Mouse (Mus musculus): ENCODE data around the gene Rsrc2. TPM values are rescaled to one million over a fixed set of nuclear protein-coding genes. Genes with fewer than 3 reads are reported as not detected.

Rsrc2 gene
- polyA plus RNA-seq, 1 experiment from 2014 or later, result 104 TPM

GRCm38 (mm10) chr5:123684221-123685144, 64.7 kb downstream of the Rsrc2 start, which contains the start of gene Clip1:
TSS of gene Clip1 (minus strand) at chr5:123684618.
- H3K4me3 ChIP-seq (ENCODE audit: low read depth, low read length), result peak within 1 kb of the TSS; percentile 86
- ATAC-seq (replicated peaks; ENCODE audit: low FRiP score, low TSS enrichment, low read depth) (peak; percentile 60; the same call in 1 of the 2 replicates), DNase-seq (ENCODE audit: low spot score) (peak; percentile 90)
- H3K4me1 ChIP-seq (replicated peaks; ENCODE audit: control insufficient read depth, insufficient read depth, low read length), result peaks cover 15% of the 10 kb centered on the region
- H3K27me3 ChIP-seq (replicated peaks; ENCODE audit: control insufficient read depth, insufficient read depth, low read length), result no peaks in the 10 kb centered on the region
- peak within 1 kb of the TSS; percentile 96 for H3K9ac ChIP-seq (ENCODE audit: low read length)
- WGBS, result 2% methylated on average over 49 of the region's 64 CpGs
- no peaks in the 10 kb centered on the region for H3K9me3 ChIP-seq (ENCODE audit: control insufficient read depth, low read length)
- no peaks in the 10 kb centered on the region for H3K36me3 ChIP-seq (ENCODE audit: control insufficient read depth, insufficient read depth, low read length)
- peak within 1 kb of the TSS; percentile 84 for H3K4me2 ChIP-seq (ENCODE audit: low read length)
- H3K27ac ChIP-seq (ENCODE audit: low read depth), result peak within 1 kb of the TSS; percentile 92

GRCm38 (mm10) chr5:123683377-123684220, 65.6 kb downstream of the Rsrc2 start:
- Histone ChIP-seq H3K4me1 (replicated peaks; ENCODE audit: control insufficient read depth, insufficient read depth, low read length) (peaks cover 15% of the 10 kb centered on the region), H3K4me2 (ENCODE audit: low read length) (peak overlapping the region; percentile 84), H3K4me3 (ENCODE audit: low read depth, low read length) (peak overlapping the region; percentile 86), H3K36me3 (ENCODE audit: control insufficient read depth, insufficient read depth, low read length) (no peaks in the 10 kb centered on the region), H3K27me3 (replicated peaks; ENCODE audit: control insufficient read depth, insufficient read depth, low read length) (no peaks in the 10 kb centered on the region), H3K9me3 (ENCODE audit: control insufficient read depth, low read length) (no peaks in the 10 kb centered on the region), H3K9ac (ENCODE audit: low read length) (peak overlapping the region; percentile 96), H3K27ac (ENCODE audit: low read depth) (peak overlapping the region; percentile 92)
- ATAC-seq (replicated peaks; ENCODE audit: low FRiP score, low TSS enrichment, low read depth) (peak; percentile 67), DNase-seq (ENCODE audit: low spot score) (peak; percentile 85)
- WGBS, result under 1% methylated on average over 83 of the region's 92 CpGs

- WGBS, result 7% methylated on average over 6 of the region's 6 CpGs
- H3K4me3 ChIP-seq (ENCODE audit: low read depth, low read length), result peak overlapping the region; percentile 86
- peaks cover 15% of the 10 kb centered on the region for H3K4me1 ChIP-seq (replicated peaks; ENCODE audit: control insufficient read depth, insufficient read depth, low read length)
- H3K27ac ChIP-seq (ENCODE audit: low read depth), result no peak overlapping the region
- H3K9ac ChIP-seq (ENCODE audit: low read length), result peak overlapping the region; percentile 96
- DNase-seq (ENCODE audit: low spot score) (no peak), ATAC-seq (replicated peaks; ENCODE audit: low FRiP score, low TSS enrichment, low read depth) (peak; percentile 44; the same call in 1 of the 2 replicates)
- peak overlapping the region; percentile 84 for H3K4me2 ChIP-seq (ENCODE audit: low read length)
- no peaks in the 10 kb centered on the region for H3K36me3 ChIP-seq (ENCODE audit: control insufficient read depth, insufficient read depth, low read length)
- H3K9me3 ChIP-seq (ENCODE audit: control insufficient read depth, low read length), result no peaks in the 10 kb centered on the region
- no peaks in the 10 kb centered on the region for H3K27me3 ChIP-seq (replicated peaks; ENCODE audit: control insufficient read depth, insufficient read depth, low read length)
These were observed 66.2 kb downstream of the Rsrc2 start for GRCm38 (mm10) chr5:123683043-123683376.

GRCm38 (mm10) chr5:123682372-123682771, 66.8 kb downstream of the Rsrc2 start:
- Histone ChIP-seq H3K27ac (ENCODE audit: low read depth) (no peak overlapping the region), H3K9ac (ENCODE audit: low read length) (no peak overlapping the region), H3K36me3 (ENCODE audit: control insufficient read depth, insufficient read depth, low read length) (no peaks in the 10 kb centered on the region), H3K4me1 (replicated peaks; ENCODE audit: control insufficient read depth, insufficient read depth, low read length) (peaks cover 15% of the 10 kb centered on the region), H3K4me2 (ENCODE audit: low read length) (peak overlapping the region; percentile 84), H3K4me3 (ENCODE audit: low read depth, low read length) (no peak overlapping the region), H3K9me3 (ENCODE audit: control insufficient read depth, low read length) (no peaks in the 10 kb centered on the region), H3K27me3 (replicated peaks; ENCODE audit: control insufficient read depth, insufficient read depth, low read length) (no peaks in the 10 kb centered on the region)
- no peak for ATAC-seq (replicated peaks; ENCODE audit: low FRiP score, low TSS enrichment, low read depth)
- 30% methylated on average over 4 of the region's 4 CpGs for WGBS
- no peak for DNase-seq (ENCODE audit: low spot score)

GRCm38 (mm10) chr5:123679546-123680263, 69.5 kb downstream of the Rsrc2 start:
- Histone ChIP-seq H3K4me1 (replicated peaks; ENCODE audit: control insufficient read depth, insufficient read depth, low read length) (peaks cover 15% of the 10 kb centered on the region), H3K9ac (ENCODE audit: low read length) (no peak overlapping the region), H3K36me3 (ENCODE audit: control insufficient read depth, insufficient read depth, low read length) (no peaks in the 10 kb centered on the region), H3K27ac (ENCODE audit: low read depth) (peak overlapping the region; percentile 34; the same call in 1 of the 2 replicates), H3K9me3 (ENCODE audit: control insufficient read depth, low read length) (no peaks in the 10 kb centered on the region), H3K4me3 (ENCODE audit: low read depth, low read length) (no peak overlapping the region), H3K27me3 (replicated peaks; ENCODE audit: control insufficient read depth, insufficient read depth, low read length) (no peaks in the 10 kb centered on the region), H3K4me2 (ENCODE audit: low read length) (no peak overlapping the region)
- no peak for DNase-seq (ENCODE audit: low spot score)
- no peak for ATAC-seq (replicated peaks; ENCODE audit: low FRiP score, low TSS enrichment, low read depth)
- WGBS, result 22% methylated on average over 5 of the region's 5 CpGs

GRCm38 (mm10) chr5:123679106-123679505, 70.1 kb downstream of the Rsrc2 start:
- ATAC-seq (replicated peaks; ENCODE audit: low FRiP score, low TSS enrichment, low read depth) (no peak), DNase-seq (ENCODE audit: low spot score) (no peak)
- no peak overlapping the region for H3K4me2 ChIP-seq (ENCODE audit: low read length)
- no peak overlapping the region for H3K9ac ChIP-seq (ENCODE audit: low read length)
- no peaks in the 10 kb centered on the region for H3K36me3 ChIP-seq (ENCODE audit: control insufficient read depth, insufficient read depth, low read length)
- no peak overlapping the region for H3K27ac ChIP-seq (ENCODE audit: low read depth)
- no peaks in the 10 kb centered on the region for H3K9me3 ChIP-seq (ENCODE audit: control insufficient read depth, low read length)
- WGBS, result 60% methylated on average over 3 of the region's 3 CpGs
- H3K27me3 ChIP-seq (replicated peaks; ENCODE audit: control insufficient read depth, insufficient read depth, low read length), result no peaks in the 10 kb centered on the region
- no peak overlapping the region for H3K4me3 ChIP-seq (ENCODE audit: low read depth, low read length)
- H3K4me1 ChIP-seq (replicated peaks; ENCODE audit: control insufficient read depth, insufficient read depth, low read length), result peaks cover 15% of the 10 kb centered on the region

Other genes with a start within 250 kb of the Rsrc2 start
- gene B3gnt4, start 239.0 kb downstream of the Rsrc2 start, polyA plus RNA-seq (2014; fragmentation: Nextera tagmentation; extraction: Ambion mirVana), result 0.35 and 0.50 TPM in 2 replicates
- gene Diablo, start 225.2 kb downstream of the Rsrc2 start, polyA plus RNA-seq (2014; fragmentation: Nextera tagmentation; extraction: Ambion mirVana), result 107 and 121 TPM in 2 replicates
- 13.7 and 16.4 TPM in 2 replicates for gene Gm49027, start 223.9 kb downstream of the Rsrc2 start, polyA plus RNA-seq (2014; fragmentation: Nextera tagmentation; extraction: Ambion mirVana)
- 28.9 and 29.9 TPM in 2 replicates for gene Vps33a, start 176.4 kb downstream of the Rsrc2 start, polyA plus RNA-seq (2014; fragmentation: Nextera tagmentation; extraction: Ambion mirVana)
- 30.1 and 32.6 TPM in 2 replicates for gene Clip1, start 64.8 kb downstream of the Rsrc2 start, polyA plus RNA-seq (2014; fragmentation: Nextera tagmentation; extraction: Ambion mirVana)
- 74.3 and 83.2 TPM in 2 replicates for gene Zcchc8, start 28.3 kb downstream of the Rsrc2 start, polyA plus RNA-seq (2014; fragmentation: Nextera tagmentation; extraction: Ambion mirVana)
- gene Kntc1, start 302 bp upstream of the Rsrc2 start, polyA plus RNA-seq (2014; fragmentation: Nextera tagmentation; extraction: Ambion mirVana), result 35.2 and 35.9 TPM in 2 replicates
- 0.15 TPM in 1 of 2 replicates, not detected in the other for gene Hcar2, start 116.1 kb upstream of the Rsrc2 start, polyA plus RNA-seq (2014; fragmentation: Nextera tagmentation; extraction: Ambion mirVana)
- gene Hcar1, start 130.6 kb upstream of the Rsrc2 start, polyA plus RNA-seq (2014; fragmentation: Nextera tagmentation; extraction: Ambion mirVana), result 1.9 and 2.0 TPM in 2 replicates
- 118 and 129 TPM in 2 replicates for gene Denr, start 157.8 kb upstream of the Rsrc2 start, polyA plus RNA-seq (2014; fragmentation: Nextera tagmentation; extraction: Ambion mirVana)
- gene Gm43518, start 178.0 kb upstream of the Rsrc2 start, polyA plus RNA-seq (2014; fragmentation: Nextera tagmentation; extraction: Ambion mirVana), result 1.4 and 2.3 TPM in 2 replicates
- gene Ccdc62, start 181.3 kb upstream of the Rsrc2 start, polyA plus RNA-seq (2014; fragmentation: Nextera tagmentation; extraction: Ambion mirVana), result 5.5 and 9.1 TPM in 2 replicates
- gene Hip1r, start 224.2 kb upstream of the Rsrc2 start, polyA plus RNA-seq (2014; fragmentation: Nextera tagmentation; extraction: Ambion mirVana), result 14.7 and 17.5 TPM in 2 replicates

All from intestine, embryonic 14.5 days (tissue).